Mouse (Mus musculus) bone marrow, adult 2 months (tissue): ENCODE results near the gene Fmo1.

ENCODE experiments used
- CTCF ChIP-seq: fragments of 200-500 bp; IDR thresholded peaks from 2 replicates; pipeline ENCODE4 v1.5.1; 2011; ENCODE audit warnings: low read length, control low read depth; ENCODE audit not compliant: control insufficient read depth, insufficient read depth
- POLR2A ChIP-seq: fragments of 200-500 bp; IDR thresholded peaks from 2 replicates; pipeline ENCODE4 v1.6.1; 2011; ENCODE audit warnings: low read depth, mild to moderate bottlenecking, control low read depth, low read length, borderline replicate concordance; ENCODE audit not compliant: control insufficient read depth

DNA sequence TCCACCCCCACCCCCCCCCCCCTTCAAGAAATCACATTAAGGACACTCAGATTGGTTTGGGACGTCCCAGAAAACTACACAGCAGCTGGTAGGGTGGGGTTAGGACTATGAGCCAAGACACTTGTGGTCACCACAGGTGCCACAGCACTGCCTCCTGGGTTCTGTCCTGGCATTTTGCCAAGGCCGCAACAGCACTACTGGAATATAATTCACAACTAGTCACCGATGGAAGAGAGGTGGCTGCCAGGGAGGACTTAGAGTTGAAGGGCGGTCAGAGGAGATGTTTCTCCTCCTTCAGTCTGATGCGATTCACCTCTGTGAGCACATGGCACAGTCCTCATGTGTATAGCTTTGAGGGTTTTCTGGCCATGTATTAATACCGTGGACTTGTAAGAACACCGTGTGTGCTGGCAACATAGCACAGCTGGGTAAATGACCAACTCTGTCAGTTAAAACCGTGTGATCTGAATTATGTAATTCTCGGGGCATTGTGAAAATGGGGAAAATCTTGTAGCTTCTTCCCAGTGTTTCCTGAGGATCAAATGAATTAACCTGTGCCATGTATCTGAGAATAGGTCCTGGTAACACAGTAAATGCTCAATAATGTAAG is 6.3 kb downstream of the Fmo1 start:
- TF ChIP-seq CTCF, result no peak
- TF ChIP-seq POLR2A, result no peak
